Mouse (Mus musculus) urinary bladder, postnatal 4 days (tissue): ENCODE data around the gene Kif23.

Source experiments
- DNase-seq, 2 experiments: peaks; one replicate each; pipeline ENCODE4 v3.0.0; 2021 to 2022; ENCODE audit warnings: low spot score in 2 of 2

Kif23 gene

GRCm38 (mm10) chr9:61946623-61947401 is at the start of gene Kif23:
Kif23 (minus strand) TSS chr9:61946774.
- peak; percentile 95 to 96 for DNase-seq

DNA sequence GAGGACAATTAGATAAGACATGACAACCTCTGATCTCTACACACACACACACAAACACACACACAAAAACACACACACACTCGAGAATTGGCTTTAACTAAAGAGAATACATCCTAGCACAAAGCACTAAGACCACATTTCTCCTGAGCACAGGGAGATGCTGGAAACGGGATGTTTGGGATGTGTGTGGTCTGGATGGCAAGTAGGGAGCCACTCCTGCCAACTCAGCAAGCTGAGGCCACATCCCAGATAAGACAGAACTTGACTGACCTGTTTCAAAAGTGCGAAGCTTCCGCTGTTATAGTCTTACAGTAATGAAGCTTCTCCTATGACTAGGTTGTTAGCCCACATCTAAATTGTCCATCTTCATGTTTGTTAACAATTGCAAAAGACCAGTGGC is 44.6 kb upstream of the Kif23 start:
- DNase-seq: no peak

DNA sequence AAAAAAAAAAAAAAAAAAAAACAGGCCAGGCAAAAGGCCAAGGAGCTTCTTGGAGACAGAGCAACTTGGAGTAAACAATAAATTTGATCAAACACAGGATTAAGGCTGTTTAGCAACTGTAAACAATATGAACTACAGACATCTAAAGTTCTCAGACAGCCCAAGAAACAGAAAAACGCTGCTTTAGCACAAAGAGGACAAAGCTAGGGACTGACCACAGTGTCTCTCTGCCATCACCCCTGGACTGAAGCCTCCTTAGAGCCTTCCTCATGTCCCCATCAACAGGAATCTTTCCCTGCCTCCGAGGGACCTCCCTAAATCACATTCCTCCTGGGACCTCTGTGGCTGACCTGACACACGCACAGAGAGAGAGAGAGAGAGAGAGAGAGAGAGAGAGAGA is 44.2 kb upstream of the Kif23 start:
- DNase-seq: no peak

GRCm38 (mm10) chr9:61986055-61986454 is 39.5 kb upstream of the Kif23 start:
- DNase-seq: no peak

GRCm38 (mm10) chr9:61985183-61985863 is 38.7 kb upstream of the Kif23 start:
- DNase-seq: peak in 1 of 2 experiments; percentile 43

DNA sequence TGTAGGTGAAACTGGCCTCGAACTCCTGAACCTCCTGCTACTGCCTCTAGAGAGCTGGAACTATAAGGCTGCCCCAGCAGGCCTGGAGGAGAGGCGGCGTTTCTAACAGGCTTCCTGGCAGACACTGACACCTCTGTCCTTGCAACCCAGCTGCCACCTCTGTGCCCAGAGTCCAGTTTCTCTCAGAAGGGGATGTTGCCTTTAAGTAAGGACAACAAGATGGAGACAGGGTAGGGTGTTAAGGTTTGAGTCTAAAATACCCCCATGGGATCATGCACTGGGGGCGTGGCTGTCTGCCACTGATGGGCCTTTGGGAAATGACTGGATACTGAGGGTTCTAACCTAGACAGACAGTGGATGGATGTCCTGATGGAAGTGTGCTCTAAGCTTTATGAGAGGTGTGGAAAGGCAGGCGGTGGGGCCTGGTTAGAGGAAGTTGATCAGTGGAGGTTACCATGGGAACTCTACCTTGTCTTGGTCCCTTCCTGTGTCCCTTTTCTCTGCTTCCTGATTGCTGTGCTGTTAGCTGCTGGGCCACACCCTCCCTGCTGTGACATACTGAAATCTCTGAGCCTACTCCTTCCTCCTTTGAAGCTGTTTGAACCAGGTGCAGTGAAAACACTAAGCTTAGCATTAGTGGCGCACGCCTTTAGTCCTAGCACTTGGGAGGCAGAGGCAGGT is 36.5 kb upstream of the Kif23 start:
- no peak for DNase-seq

GRCm38 (mm10) chr9:61981876-61982275 is 35.3 kb upstream of the Kif23 start:
- no peak for DNase-seq

GRCm38 (mm10) chr9:61979983-61980382 is 33.4 kb upstream of the Kif23 start:
- DNase-seq: no peak

GRCm38 (mm10) chr9:61977258-61977945 is 30.8 kb upstream of the Kif23 start:
- no peak for DNase-seq

GRCm38 (mm10) chr9:61972031-61972430 is 25.5 kb upstream of the Kif23 start:
- no peak for DNase-seq

GRCm38 (mm10) chr9:61971045-61971444 is 24.5 kb upstream of the Kif23 start:
- no peak for DNase-seq

- DNase-seq: no peak
Measured at GRCm38 (mm10) chr9:61967357-61967756, 20.8 kb upstream of the Kif23 start.

DNA sequence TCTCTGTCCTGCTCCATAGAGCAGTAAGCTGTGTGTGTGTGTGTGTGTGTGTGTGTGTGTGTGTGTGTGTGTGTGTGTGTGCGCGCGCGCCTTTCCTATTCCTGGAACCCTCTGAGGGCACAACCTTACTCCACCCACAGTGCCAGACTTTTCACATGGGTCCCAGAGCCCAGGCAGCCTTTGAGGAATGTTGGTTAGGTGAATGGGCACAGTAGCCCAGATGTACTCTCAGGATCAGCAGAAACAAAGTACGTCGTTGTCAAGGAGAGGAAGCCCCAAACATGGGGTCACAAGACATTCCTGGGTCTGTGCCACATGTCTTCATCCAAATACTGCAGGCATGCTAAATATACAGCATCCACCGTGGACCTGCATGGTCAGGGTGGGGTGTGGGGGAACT is 19.4 kb upstream of the Kif23 start:
- no peak for DNase-seq

DNA sequence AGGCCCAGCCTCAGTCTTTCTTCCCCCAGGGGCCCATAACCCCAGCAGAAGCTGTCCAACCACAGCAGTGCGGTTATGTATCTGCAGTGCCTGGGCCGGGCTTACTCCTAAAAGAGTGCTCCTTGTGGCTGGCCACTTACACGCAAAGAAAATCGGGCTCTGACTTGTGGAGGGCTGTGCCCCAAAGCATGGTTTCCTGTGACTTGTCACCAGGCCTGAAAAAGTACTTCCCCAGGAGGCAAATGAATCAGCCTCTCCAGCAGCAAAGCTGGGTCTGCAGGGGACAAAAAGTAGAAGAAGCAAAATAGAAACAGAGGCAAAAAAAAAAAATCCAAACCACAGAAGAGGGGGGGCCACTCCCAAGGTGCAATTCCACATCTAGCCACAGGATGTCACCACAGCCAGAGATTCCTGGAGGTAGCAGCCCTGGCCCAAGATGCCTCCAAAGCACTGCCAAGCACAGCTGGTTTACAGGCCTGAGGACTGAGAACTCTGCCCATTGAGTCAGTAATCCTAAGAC is 18.9 kb upstream of the Kif23 start:
- DNase-seq: peak; percentile 68 to 85

DNA sequence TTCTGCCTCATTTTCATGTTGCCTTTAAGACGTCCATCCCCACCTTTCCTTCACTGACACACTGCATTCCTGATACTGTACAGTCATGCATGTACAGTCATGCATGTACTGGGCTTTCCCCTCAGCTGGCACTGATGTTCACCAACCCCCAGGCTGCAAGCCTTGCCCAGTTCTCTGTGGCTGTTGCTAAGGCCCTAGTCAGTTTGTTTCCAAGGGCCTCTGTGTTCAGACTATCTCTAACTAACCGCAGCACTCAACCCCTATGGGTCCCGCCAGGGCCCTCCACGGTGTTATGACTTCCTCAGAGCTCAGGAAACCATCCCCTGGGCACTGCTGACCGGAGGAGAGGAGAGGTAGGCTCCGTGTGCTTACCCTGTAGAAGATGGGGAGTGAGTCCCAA is 16.8 kb upstream of the Kif23 start:
- no peak for DNase-seq

DNA sequence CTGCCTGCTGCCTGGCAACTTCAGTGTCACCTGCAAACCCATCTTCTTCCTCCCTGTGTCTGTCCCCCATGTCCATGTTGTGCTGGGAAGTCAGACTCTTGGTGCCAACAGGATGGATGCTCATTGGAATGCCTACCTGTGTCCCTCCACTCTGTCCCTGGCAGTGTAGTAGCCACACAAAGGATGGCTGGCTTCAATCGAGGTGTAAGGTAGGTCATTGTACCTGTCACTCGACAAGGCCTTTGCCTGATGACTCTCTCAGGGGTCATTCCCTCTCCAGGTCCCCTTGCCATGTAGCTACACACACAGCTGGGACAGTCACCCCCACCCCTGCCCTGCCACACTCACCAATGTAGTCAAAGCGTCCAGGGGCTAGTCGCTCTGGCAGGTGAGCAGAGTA is 14.6 kb upstream of the Kif23 start:
- no peak for DNase-seq

GRCm38 (mm10) chr9:61960753-61961152 is 14.2 kb upstream of the Kif23 start:
- DNase-seq: no peak

DNA sequence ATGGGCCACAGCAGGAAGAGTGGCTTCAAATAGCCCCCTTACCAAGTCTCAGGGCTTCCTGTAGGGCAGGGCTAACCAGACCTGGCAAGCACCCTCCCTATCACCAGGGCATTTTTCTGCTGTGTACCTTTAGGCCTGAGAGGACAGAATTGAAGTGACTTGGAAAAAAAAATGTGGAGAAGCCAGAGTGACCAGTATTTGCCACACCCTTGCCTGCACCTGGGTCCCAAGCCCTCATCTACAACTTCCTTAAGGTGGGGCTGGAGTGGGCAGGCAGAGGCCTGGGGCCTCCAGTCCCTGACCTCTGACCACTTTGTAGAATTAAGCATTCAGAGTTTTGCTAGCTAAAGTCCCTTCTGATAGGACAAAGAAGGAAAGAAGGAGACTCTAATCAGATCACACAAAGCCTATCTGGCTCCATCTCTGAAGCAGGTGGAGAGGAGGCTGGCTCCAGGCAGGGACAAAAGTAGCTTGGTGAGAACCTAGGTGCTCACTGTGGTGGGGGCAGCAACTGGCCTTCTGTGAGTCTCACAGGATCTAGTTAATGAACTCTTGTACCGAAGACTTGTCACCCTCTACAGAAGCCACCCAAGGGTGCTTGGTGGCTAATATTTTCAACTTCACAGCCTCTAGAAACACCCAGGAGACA is 13.5 kb upstream of the Kif23 start:
- peak in 1 of 2 experiments; percentile 39 for DNase-seq

DNA sequence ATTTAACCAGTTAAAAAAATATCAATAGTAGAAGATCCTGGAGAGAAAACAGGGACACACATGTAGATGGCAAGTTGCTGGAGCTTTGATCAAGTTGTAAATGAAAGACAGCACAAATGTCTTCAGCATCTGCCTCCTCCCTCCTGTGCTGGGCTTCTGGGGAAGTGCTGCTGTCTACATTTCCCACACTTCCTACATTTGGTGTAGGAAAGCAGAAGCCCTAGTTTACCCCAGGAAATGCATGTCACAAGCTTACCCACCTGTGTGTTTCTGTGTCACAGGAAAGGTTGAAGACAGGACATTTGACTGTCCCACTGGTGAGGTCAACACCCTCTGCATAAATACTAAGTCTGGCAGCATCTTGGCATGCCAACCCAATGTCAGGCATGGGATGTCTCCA is 8.1 kb upstream of the Kif23 start:
- no peak for DNase-seq

DNA sequence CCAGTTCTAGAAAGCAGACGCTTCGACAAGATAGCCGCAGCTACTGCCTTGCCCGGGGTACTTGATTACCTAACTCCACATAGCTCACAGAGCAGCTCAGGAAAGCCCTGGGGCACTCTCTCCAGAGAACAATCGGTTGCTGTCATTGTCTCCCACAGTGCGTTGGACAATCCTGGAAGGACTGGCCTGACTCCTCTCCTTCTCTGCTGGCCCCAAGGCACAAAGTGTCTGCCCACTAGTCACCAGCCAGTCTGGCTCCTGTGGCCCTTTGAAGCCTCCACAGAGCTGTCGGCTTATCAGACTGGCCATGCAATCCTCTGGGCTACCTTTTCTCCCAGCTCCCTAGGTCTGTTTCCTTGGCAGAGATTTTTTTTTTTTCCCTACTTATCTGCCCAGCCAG is 5.7 kb upstream of the Kif23 start:
- no peak for DNase-seq
